Mouse (Mus musculus): Measurements from ENCODE around the gene Orai2.

DNA sequence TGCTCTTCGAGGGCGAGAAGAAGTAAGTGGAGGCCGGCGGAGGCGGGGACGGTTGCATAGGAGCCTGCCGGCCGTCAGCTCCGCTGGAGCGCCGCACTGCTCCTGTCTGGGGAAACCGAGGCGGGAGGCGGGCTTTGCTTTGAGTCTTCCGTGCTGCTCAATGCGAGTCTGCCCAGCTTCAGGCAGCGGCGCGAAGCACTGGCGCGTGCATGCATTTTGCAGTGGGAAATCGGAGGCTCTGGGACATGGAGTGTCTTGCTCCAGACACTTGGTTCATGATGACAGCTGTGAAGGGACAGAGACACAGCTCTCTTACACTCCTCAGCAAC, 53.8 kb downstream of the Orai2 start:
- no peak for TF ChIP-seq CTCF (IDR thresholded peaks at IDR 0.05; ENCODE audit: extremely low read depth, insufficient read depth, insufficient read length, insufficient replicate concordance)
- TF ChIP-seq POLR2A (IDR thresholded peaks at IDR 0.05; ENCODE audit: low read depth, low read length) = no peak
